Mouse (Mus musculus) heart, embryonic 11.5 days (tissue): ENCODE data around the gene Gimd1. TPM values are rescaled to one million over a fixed set of nuclear protein-coding genes. Genes with fewer than 3 reads are reported as not detected.

Experiments used
- ATAC-seq: fragments of 200-750 bp; cut with Nextera tagmentation; replicated peaks from 2 replicates; pipeline ENCODE4 v1.8.0; 2017; ENCODE audit warnings: moderate library complexity; ENCODE audit not compliant: insufficient number of reproducible peaks, low FRiP score, low TSS enrichment
- H3K27ac ChIP-seq: fragments of 300-500 bp; sonication (generic); 2 replicates; pipeline ENCODE4 v1.5.1; 2014; ENCODE audit warnings: mild to moderate bottlenecking, low read depth, low read length
- H3K27me3 ChIP-seq: fragments of 300-500 bp; sonication (generic); 2 replicates; pipeline ENCODE4 v1.6.1; 2014; ENCODE audit warnings: mild to moderate bottlenecking, low read length, mixed read lengths; ENCODE audit not compliant: control insufficient read depth, insufficient read depth
- H3K36me3 ChIP-seq: fragments of 300-500 bp; sonication (generic); 2 replicates; pipeline ENCODE4 v1.6.1; 2014; ENCODE audit warnings: mild to moderate bottlenecking, low read length, moderate library complexity, mixed read lengths; ENCODE audit not compliant: control insufficient read depth, insufficient read depth
- H3K4me1 ChIP-seq: fragments of 300-500 bp; sonication (generic); 2 replicates; pipeline ENCODE4 v1.6.1; 2014; ENCODE audit warnings: low read length; ENCODE audit not compliant: control insufficient read depth, insufficient read depth
- H3K4me2 ChIP-seq: fragments of 300-500 bp; sonication (generic); 2 replicates; pipeline ENCODE4 v1.6.1; 2014; ENCODE audit warnings: mild to moderate bottlenecking, moderate library complexity
- H3K4me3 ChIP-seq: fragments of 300-500 bp; sonication (generic); 2 replicates; pipeline ENCODE4 v1.5.1; 2014; ENCODE audit warnings: low read depth, low read length
- H3K9ac ChIP-seq: fragments of 300-500 bp; sonication (generic); 2 replicates; pipeline ENCODE4 v1.6.1; 2014; ENCODE audit warnings: mild to moderate bottlenecking, low read depth, low read length, moderate library complexity
- H3K9me3 ChIP-seq: fragments of 300-500 bp; sonication (generic); replicated peaks from 2 replicates; pipeline ENCODE4 v1.6.1; 2016; ENCODE audit warnings: low read length; ENCODE audit not compliant: control insufficient read depth
- WGBS: fragments of 180-500 bp; shearing (Covaris S2); extraction: QIAGEN DNeasy Blood & Tissue Kit; methylation state at CpG from one replicate; pipeline ENCODE4 v1.1.7; 2014; ENCODE audit not compliant: insufficient replicate concordance; 5-methylcytosine and 5-hydroxymethylcytosine counted together
- polyA plus RNA-seq: library from polyadenylated mRNA; unstranded; fragments of >200 nt; fragmentation: Nextera tagmentation; extraction: Ambion mirVana; gene quantifications from 2 replicates; pipeline ENCODE4 v1.2.1, GENCODE M21; 2014

Gene Gimd1
- polyA plus RNA-seq, result 0.63 TPM in 1 of 2 replicates, not detected in the other

DNA sequence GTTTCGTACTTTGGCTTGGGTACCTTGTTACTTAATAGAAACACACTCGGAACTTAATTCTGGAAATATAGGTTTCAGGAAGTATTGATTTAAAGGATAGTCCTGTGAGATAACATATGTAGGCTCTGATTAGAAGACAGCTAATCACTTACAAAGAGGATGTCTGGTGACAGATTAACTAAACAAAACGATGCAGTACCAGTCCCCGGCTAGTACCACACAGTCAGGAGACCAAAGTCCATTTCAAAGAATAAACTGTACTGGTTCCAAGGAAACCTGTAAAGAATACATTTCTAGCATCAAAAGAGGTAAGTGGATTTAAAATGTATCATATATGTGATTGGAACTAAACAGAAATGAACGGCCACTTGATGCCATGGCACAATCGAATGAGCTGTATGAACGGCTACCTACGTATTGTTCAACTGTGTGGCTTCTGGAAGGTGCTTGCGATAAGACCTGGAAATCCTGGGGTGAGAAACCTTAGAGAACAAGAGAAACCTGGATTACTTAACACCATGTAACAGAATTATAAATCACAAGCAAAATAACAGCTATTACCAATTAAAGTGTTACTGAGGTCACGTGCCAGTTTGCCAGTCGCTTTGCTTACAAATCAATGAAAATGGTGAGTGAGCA lies at the start of gene Gimd1:
Gimd1 (plus strand) TSS at position 220 of the 639 bp plus-strand sequence.
- Histone ChIP-seq H3K4me2 (no peak within 1 kb of the TSS), H3K9ac (no peak within 1 kb of the TSS), H3K36me3 (no peaks in the 10 kb centered on the region), H3K27ac (no peak within 1 kb of the TSS), H3K27me3 (no peaks in the 10 kb centered on the region), H3K4me1 (no peaks in the 10 kb centered on the region), H3K4me3 (no peak within 1 kb of the TSS), H3K9me3 (no peaks in the 10 kb centered on the region)
- ATAC-seq, result no peak
- 85% methylated on average over 11 of the region's 11 CpGs for WGBS

- H3K27me3 ChIP-seq, result no peaks in the 10 kb centered on the region
- H3K9ac ChIP-seq, result no peak overlapping the region
- no peak for ATAC-seq
- 74% methylated on average over 3 of the region's 3 CpGs for WGBS
- H3K4me2 ChIP-seq, result no peak overlapping the region
- H3K9me3 ChIP-seq, result no peaks in the 10 kb centered on the region
- H3K36me3 ChIP-seq, result no peaks in the 10 kb centered on the region
- no peaks in the 10 kb centered on the region for H3K4me1 ChIP-seq
- no peak overlapping the region for H3K4me3 ChIP-seq
- H3K27ac ChIP-seq, result no peak overlapping the region
Measured at GRCm38 (mm10) chr3:132581198-132581597, 48.4 kb upstream of the Gimd1 start.

DNA sequence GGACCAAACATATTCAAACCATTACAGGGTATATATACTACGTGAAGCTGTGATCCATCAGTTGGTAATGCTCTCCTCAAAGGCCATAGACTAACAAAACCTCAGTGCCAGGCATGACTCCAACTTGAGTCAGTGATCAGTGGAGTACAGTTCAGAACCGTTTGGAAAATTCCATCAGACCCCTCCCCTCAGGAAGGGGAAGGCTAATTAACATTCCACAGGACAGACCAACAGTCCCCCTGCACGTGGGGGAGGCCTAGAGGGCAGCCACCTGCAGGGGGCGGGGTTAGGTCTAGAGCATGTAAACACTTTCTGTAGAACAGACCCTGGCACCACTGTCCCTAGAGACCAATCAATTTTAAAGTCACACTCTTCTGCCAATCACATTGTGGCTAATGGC lies 47.3 kb upstream of the Gimd1 start:
- Histone ChIP-seq H3K27me3 (no peaks in the 10 kb centered on the region), H3K4me1 (no peaks in the 10 kb centered on the region), H3K9me3 (no peaks in the 10 kb centered on the region), H3K36me3 (no peaks in the 10 kb centered on the region), H3K4me2 (no peak overlapping the region), H3K27ac (no peak overlapping the region), H3K4me3 (no peak overlapping the region), H3K9ac (no peak overlapping the region)
- WGBS, result 43% methylated on average over 4 of the region's 4 CpGs
- no peak for ATAC-seq

- Histone ChIP-seq H3K27me3 (no peaks in the 10 kb centered on the region), H3K4me1 (no peaks in the 10 kb centered on the region), H3K27ac (no peak overlapping the region), H3K4me2 (no peak overlapping the region), H3K9ac (no peak overlapping the region), H3K4me3 (no peak overlapping the region), H3K36me3 (no peaks in the 10 kb centered on the region), H3K9me3 (no peaks in the 10 kb centered on the region)
- WGBS, result 70% methylated on average over 8 of the region's 8 CpGs
- ATAC-seq, result no peak
Measured at GRCm38 (mm10) chr3:132585122-132585972, 44.3 kb upstream of the Gimd1 start.

DNA sequence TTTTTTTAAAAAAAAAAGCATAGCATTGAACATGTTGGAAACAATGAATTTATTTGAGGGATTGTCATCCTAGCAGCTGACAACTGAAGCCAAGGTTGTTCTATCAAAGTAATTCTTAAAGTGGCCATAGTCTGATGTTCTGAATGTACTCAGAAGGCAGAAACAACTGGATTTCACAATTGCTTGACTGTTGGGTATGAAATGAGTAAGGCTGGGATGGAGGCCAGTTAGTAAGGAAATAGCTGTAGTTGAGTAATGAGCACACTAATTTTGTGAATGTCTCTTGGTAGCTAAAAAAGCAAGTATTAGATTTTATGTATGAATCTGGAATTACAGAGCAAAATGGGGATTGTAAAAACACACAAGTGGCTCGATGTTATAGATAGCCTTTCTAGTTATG lies 41.5 kb upstream of the Gimd1 start:
- Histone ChIP-seq H3K9ac (no peak overlapping the region), H3K4me2 (no peak overlapping the region), H3K9me3 (no peaks in the 10 kb centered on the region), H3K4me1 (no peaks in the 10 kb centered on the region), H3K27me3 (no peaks in the 10 kb centered on the region), H3K27ac (no peak overlapping the region), H3K4me3 (no peak overlapping the region), H3K36me3 (no peaks in the 10 kb centered on the region)
- 69% methylated on average over 1 of the region's 1 CpGs for WGBS
- ATAC-seq, result no peak

DNA sequence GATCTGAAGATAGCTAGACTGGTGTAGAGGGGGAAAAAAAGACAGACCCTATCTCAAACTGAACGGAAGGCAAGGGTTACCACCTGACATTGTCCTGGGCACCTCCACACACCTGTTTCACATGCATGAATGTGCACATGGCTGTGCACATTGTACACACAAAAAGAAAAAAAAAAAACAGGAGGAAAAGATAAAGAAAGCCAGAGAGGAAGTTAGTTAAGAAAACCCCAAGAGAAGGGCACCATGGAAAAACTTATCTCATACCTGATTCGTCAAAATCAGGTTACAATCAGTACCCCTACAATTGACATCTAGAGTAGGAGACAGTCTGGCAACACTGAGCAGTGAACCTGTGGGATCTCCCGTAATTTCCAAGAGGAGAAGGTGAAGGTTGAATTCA lies 39.6 kb upstream of the Gimd1 start:
- H3K27me3 ChIP-seq, result no peaks in the 10 kb centered on the region

DNA sequence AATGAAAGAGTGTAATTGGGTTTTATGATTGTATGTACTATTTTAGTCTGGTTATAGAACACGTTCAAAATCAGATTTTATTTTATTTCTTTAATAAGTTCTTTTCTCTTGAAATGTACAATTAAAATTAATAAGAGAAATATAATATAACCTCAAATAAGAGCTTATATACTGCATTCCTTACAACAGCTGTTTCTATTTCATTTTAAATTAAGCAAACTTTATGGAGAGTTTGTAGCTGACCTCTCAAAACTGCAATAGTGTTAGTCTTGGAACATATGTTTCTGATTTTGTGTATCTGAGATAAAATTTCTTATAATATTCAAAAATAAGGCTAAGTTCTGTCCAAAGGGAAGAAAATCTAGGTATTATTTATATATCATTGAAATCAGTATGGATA lies 39.0 kb upstream of the Gimd1 start:
- no peak overlapping the region for H3K4me2 ChIP-seq
- H3K36me3 ChIP-seq, result no peaks in the 10 kb centered on the region
- H3K9me3 ChIP-seq, result no peaks in the 10 kb centered on the region
- no peak overlapping the region for H3K9ac ChIP-seq
- 63% methylated on average over 1 of the region's 1 CpGs for WGBS
- H3K4me3 ChIP-seq, result no peak overlapping the region
- no peak overlapping the region for H3K27ac ChIP-seq
- H3K4me1 ChIP-seq, result no peaks in the 10 kb centered on the region
- ATAC-seq, result no peak
- H3K27me3 ChIP-seq, result no peaks in the 10 kb centered on the region

More for the DNA sequence above, 39.6 kb upstream of the Gimd1 start:
- no peak overlapping the region for H3K4me2 ChIP-seq
- no peak overlapping the region for H3K9ac ChIP-seq
- no peaks in the 10 kb centered on the region for H3K4me1 ChIP-seq
- H3K4me3 ChIP-seq, result no peak overlapping the region
- H3K9me3 ChIP-seq, result no peaks in the 10 kb centered on the region
- no peak for ATAC-seq
- no peaks in the 10 kb centered on the region for H3K36me3 ChIP-seq
- no peak overlapping the region for H3K27ac ChIP-seq
- WGBS, result 58% methylated on average over 3 of the region's 3 CpGs

- Histone ChIP-seq H3K4me2 (no peak overlapping the region), H3K4me1 (no peaks in the 10 kb centered on the region), H3K27ac (no peak overlapping the region), H3K9me3 (no peaks in the 10 kb centered on the region), H3K9ac (no peak overlapping the region), H3K4me3 (no peak overlapping the region), H3K27me3 (no peaks in the 10 kb centered on the region), H3K36me3 (no peaks in the 10 kb centered on the region)
- 43% methylated on average over 8 of the region's 8 CpGs for WGBS
- ATAC-seq, result no peak
Measured at GRCm38 (mm10) chr3:132628741-132629140, 879 bp upstream of the Gimd1 start.
